Mouse (Mus musculus) R1 (cell line): ENCODE measurements around the gene Fam13a.

ENCODE experiments used
- DNase-seq: peaks from one replicate; pipeline ENCODE4 v3.0.0-alpha.2; 2018; ENCODE audit warnings: low read depth, low spot score

Gene Fam13a

GRCm38 (mm10) chr6:58933189-58933913, 91.0 kb downstream of the Fam13a start:
- DNase-seq: peak; percentile 42

GRCm38 (mm10) chr6:58932515-58933188, 91.7 kb downstream of the Fam13a start:
- no peak for DNase-seq

GRCm38 (mm10) chr6:58931149-58931548, 93.2 kb downstream of the Fam13a start:
- DNase-seq: no peak

- DNase-seq: no peak
These were observed 94.4 kb downstream of the Fam13a start for GRCm38 (mm10) chr6:58929911-58930431.

GRCm38 (mm10) chr6:58927881-58928280, 96.5 kb downstream of the Fam13a start:
- no peak for DNase-seq

GRCm38 (mm10) chr6:58922511-58922910, 101.8 kb downstream of the Fam13a start:
- DNase-seq: no peak

- no peak for DNase-seq
These were observed 102.7 kb downstream of the Fam13a start for GRCm38 (mm10) chr6:58921623-58922022.

- DNase-seq: no peak
These were observed 103.6 kb downstream of the Fam13a start for GRCm38 (mm10) chr6:58920735-58921134.

- DNase-seq: no peak
These were observed 107.9 kb downstream of the Fam13a start for GRCm38 (mm10) chr6:58916498-58916897.

- DNase-seq: no peak
These were observed 110.4 kb downstream of the Fam13a start for GRCm38 (mm10) chr6:58913971-58914370.

GRCm38 (mm10) chr6:58913551-58913950, 110.8 kb downstream of the Fam13a start:
- no peak for DNase-seq

GRCm38 (mm10) chr6:58912842-58913241, 111.5 kb downstream of the Fam13a start:
- no peak for DNase-seq

GRCm38 (mm10) chr6:58907791-58908190, 116.6 kb downstream of the Fam13a start:
- DNase-seq: no peak

GRCm38 (mm10) chr6:58907336-58907735, 117.0 kb downstream of the Fam13a start:
- DNase-seq: no peak

GRCm38 (mm10) chr6:58906852-58907261, 117.5 kb downstream of the Fam13a start, which contains the start of gene Nap1l5:
TSS of gene Nap1l5 (minus strand) at chr6:58907076.
- DNase-seq: peak; percentile 64

GRCm38 (mm10) chr6:58904551-58904950, 119.8 kb downstream of the Fam13a start:
- peak; percentile 13 for DNase-seq

- no peak for DNase-seq
These were observed 121.2 kb downstream of the Fam13a start for GRCm38 (mm10) chr6:58903171-58903570.

GRCm38 (mm10) chr6:58900536-58900935, 123.8 kb downstream of the Fam13a start:
- DNase-seq: no peak

- no peak for DNase-seq
These were observed 125.3 kb downstream of the Fam13a start for GRCm38 (mm10) chr6:58899076-58899475.

GRCm38 (mm10) chr6:58896648-58897047, 127.7 kb downstream of the Fam13a start:
- no peak for DNase-seq

GRCm38 (mm10) chr6:58894994-58895393, 129.4 kb downstream of the Fam13a start:
- no peak for DNase-seq

- DNase-seq: no peak
These were observed 131.0 kb downstream of the Fam13a start for GRCm38 (mm10) chr6:58893307-58893706.

- no peak for DNase-seq
These were observed 134.4 kb downstream of the Fam13a start for GRCm38 (mm10) chr6:58889917-58890316.
